Mouse (Mus musculus) brain, embryonic 14.5 days (tissue): Measurements from ENCODE around the gene Dido1.

Source experiments
- CTCF ChIP-seq: fragments of 200-500 bp; IDR thresholded peaks from 2 replicates; pipeline ENCODE4 v1.5.1; 2012; ENCODE audit warnings: inconsistent platforms, mild to moderate bottlenecking, moderate library complexity, borderline replicate concordance; ENCODE audit not compliant: insufficient read depth, insufficient read length; ENCODE audit errors: extremely low read depth
- POLR2A ChIP-seq: fragments of 200-500 bp; IDR thresholded peaks from 2 replicates; pipeline ENCODE4 v1.6.1; 2012; ENCODE audit warnings: mild to moderate bottlenecking, inconsistent platforms, borderline replicate concordance; ENCODE audit not compliant: poor library complexity, insufficient read depth, insufficient read length, severe bottlenecking; ENCODE audit errors: extremely low read depth

DNA sequence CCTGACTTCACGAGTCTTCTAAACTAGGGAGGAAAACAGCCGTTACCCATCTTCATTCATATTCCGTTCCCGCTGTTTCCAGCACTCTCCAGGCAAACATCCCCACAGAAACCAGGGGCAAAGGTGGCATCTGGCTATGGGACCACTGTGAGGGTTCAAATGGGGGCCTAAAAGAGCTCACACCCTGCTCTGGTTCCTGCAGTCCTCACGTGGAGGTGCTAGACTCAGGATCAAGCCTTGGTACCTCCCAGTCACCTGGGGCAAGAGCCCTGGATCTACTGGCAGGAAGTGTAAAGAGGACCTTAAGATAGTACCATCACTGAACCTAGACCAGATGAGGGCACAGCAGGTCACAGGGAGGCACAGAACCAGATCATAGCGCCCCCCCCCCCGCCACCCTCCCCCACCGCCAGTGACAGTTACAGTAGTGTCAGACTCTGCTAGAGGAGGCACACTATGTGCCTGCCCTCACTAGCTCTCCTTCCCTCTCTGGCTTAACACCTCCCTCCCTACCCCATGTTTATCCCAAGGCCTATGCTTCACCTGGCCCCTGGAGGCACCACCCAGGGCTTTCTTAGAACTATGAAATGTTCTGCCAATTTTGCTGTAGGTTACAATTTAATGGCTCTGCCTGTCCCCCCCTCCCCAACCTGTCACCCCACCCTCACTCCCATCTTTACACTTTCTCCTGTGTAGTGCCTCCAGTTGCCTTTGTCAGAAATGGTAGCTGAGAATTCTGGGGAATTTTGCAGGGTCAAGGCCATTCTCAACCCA lies 16.2 kb upstream of the Dido1 start:
- TF ChIP-seq CTCF (no peak), POLR2A (no peak)
